Mouse (Mus musculus) thymus, postnatal 0 days (tissue): ENCODE measurements around the gene Map1a. TPM values are rescaled to one million over a fixed set of nuclear protein-coding genes. Genes with fewer than 3 reads are reported as not detected.

Experiments
- DNase-seq: peaks from one replicate; pipeline ENCODE4 v3.0.0-alpha.2; 2015; ENCODE audit warnings: low spot score
- polyA plus RNA-seq: library from polyadenylated mRNA; unstranded; fragments of >200 nt; fragmentation: Nextera tagmentation; extraction: Ambion mirVana; gene quantifications from 2 replicates; pipeline ENCODE4 v1.2.1, GENCODE M21; 2015

Gene Map1a
- polyA plus RNA-seq, 1 experiment from 2014 or later, result 0.39 TPM

DNA sequence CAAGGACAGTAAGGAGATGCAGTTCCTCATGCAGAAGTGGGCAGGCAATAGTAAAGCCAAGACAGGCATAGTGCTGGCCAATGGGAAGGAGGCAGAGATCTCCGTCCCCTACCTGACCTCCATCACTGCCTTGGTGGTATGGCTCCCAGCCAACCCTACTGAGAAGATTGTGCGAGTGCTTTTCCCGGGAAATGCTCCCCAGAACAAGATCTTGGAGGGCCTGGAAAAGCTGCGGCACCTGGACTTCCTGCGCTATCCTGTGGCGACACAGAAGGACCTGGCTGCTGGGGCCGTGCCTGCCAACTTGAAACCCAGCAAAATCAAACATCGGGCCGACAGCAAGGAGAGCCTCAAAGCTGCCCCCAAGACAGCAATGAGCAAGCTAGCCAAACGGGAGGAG, 10.6 kb downstream of the Map1a start:
- DNase-seq, result no peak

DNA sequence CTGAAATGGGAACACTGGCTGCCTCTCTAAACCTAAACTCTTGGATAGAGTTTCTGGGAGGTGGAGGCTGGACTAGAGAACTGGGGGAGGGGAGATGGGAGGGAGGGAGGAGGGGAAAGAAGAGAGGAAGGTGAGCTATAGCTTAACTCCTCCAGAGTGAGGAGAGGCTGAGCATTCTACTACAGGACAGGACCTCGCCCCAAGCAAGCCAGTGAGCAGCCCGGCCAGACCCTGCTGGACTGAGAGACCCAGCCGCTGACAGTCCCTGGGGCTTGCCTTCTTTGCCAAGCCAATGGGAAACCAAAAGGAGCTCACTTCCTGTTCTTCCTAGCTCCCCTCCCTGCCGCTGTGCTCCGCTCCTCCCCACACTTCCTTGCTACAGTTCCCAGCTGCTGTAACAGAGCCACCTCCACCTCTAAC, 19.6 kb downstream of the Map1a start:
- no peak for DNase-seq

DNA sequence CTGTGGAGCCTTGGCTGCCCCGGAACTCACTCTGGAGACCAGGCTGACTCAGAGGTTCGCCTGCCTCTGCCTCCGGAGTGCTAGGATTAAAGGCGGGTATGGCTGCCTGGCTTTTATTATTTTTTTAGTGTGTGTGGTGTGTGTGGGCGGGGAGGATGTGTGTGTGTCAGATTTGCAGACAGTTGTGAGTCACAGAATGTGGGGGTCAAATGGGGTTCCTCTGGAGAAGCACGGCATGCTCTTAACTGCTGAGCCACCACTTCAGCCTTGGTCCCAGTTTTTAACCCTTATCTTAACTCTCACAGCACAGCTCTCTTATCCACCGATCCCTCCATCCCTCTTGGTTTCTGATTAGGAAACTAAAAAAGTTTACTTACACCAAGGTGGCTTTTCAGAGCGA, 26.9 kb downstream of the Map1a start:
- DNase-seq, result no peak

DNA sequence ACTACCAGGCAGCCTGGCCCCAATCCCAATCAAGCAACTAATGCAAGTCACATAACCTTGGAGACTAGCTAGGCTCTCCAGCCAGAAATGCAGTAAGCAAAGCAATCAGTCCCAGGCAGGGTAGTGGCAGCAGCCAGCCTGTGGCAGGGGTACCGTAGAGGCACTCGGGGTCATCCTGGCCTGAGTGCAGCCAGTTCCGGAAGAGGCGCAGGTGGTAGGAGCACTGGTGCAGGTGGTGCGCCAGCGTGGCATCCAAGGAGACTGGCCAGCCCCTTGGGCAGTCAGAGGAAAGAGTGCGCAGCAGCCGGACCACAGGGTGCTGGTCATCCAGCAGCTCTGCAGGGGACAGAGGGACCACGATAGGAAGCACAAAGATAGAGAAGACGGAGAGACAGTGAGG, 33.6 kb downstream of the Map1a start:
- no peak for DNase-seq

DNA sequence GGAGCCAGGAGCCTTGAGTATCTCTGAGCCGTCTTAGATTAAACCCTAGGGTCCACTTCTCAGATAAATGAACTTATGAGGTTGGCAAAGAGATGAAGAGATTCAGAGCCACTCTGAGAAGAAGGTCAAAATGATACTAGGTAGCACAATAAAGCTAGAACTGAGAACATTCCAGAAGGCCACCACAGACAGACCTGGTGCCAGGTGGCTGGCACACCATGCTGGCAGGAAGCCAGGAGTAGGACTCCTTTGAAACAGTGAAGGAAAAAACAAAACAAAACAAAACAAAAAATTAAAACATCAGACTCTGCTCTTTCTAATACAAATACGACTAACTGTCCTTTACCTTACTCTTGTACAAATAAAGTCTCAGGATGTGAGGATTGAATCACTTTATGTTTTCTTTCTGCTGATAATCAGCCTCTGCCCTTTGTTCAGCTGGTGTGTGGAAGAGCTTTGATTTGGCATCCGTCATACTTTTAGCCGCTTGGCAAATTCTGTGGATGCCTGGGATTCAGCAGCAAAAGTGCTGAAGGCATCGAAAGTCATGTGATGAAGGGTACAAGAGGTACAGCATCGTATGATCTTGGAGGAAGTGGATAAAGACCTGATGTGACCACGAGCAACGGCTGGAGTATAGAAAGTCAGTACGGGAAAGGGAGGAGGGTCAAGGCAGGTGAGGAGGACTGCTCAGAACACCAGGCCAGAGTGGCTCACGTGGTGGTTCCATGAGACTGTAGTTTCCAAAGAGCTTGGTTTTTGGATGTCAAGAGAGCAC, 34.5 kb downstream of the Map1a start:
- DNase-seq, result no peak

DNA sequence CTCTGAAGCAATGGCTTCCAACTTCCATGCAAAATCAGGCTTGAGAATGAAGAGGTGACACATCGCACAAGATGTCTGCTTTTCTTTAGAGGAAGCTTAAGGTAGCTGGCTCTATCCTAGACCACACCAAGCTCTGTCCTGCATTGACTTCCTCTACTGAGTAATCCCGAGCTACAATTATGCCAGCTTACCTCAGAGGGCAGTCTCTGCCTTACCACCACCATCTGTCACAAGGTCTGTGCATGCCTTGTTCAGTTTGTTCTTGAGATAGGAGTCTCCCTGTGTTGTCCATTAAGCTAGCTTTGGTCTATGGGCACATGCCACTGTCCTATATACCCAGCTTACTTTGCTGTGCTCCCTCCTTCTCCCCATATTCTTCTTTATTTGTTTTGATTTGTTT, 40.1 kb downstream of the Map1a start:
- no peak for DNase-seq

GRCm38 (mm10) chr2:121339057-121339456, 49.7 kb downstream of the Map1a start:
- no peak for DNase-seq

- DNase-seq, result no peak
Measured at GRCm38 (mm10) chr2:121353156-121353555, 63.8 kb downstream of the Map1a start.

DNA sequence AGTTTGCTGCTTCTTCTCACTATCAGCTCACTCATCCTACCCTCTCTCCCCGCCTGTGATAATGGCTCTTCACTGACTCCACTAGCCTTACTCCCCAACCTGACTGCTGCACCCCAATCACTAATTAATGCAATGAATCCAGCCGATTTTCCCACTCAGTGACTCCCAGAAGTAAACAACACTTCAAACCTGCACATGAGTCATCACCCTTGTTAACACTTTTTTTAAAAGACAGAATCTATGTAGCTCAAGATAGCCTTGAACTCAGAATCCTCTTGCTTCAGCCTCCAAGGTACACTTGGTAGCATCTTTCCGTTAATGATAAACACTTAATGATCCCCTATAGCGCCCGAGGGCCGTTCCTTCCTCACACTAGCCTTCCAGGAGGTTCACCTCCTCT, 65.0 kb downstream of the Map1a start:
- no peak for DNase-seq

- DNase-seq, result peak; percentile 97
Measured at GRCm38 (mm10) chr2:121354820-121355592, 65.6 kb downstream of the Map1a start, which contains the start of gene Ppip5k1. Ppip5k1 (minus strand) TSS chr2:121355396.

DNA sequence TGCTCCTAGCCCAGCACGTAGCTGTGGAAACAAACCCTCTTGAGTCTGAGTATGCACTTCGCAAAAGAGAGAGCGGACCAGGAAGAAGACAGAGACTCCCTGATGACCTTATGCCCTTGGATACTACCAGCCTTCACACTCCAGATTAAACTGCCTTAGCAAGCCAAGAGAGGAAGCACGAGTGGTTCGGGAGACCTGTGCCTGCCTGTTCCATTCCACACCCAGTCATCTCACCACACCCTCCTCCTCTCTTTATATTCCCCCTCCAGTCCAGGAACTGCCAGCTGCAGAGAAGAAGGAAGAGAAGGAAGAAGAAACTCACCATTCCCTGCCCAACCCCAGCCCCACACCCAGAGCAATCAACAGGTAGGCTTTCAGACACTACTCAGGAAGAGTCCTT, 68.1 kb downstream of the Map1a start, which contains the start of gene Ckmt1:
Gene Ckmt1 (plus strand): TSS at position 221 of the 400 bp plus-strand sequence.
- no peak for DNase-seq

DNA sequence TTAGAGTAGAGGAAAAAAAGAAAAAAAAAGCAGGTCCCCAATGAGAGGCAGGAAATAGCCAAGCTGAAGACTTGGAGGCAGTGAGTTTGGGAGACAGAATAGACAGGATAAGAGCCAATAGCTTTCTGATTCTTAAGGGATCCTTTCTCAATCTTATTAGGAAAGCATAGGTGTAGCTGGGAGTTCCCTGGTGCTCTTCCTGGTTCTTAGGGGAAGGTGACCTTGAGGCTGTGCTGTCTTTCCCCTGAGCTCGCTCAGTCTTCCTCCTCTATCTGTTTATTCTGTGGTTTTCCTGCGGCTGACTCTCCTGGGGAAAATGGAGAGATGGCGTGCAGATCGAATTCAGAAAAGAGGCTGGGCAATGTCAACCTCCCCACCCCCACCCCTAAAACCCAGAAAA, 68.6 kb downstream of the Map1a start:
- no peak for DNase-seq

GRCm38 (mm10) chr2:121358381-121358780, 69.0 kb downstream of the Map1a start:
- peak; percentile 4 for DNase-seq

DNA sequence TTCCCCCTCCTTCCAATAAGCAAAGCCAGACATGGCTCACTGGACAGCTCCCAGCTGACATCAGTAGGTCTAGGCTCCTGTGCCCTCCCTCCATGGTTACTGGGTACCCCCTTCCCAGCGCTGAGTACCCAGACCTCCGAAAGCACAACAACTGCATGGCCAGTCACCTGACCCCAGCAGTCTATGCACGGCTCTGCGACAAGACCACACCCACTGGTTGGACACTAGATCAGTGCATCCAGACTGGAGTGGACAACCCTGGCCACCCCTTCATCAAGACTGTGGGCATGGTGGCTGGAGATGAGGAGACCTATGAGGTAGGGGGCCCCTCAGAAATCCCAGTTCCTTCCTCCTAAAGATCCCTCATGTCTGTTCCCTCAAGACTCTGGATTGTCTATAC, 70.1 kb downstream of the Map1a start:
- DNase-seq, result no peak

Other genes with a start within 250 kb of the Map1a start
- 0.31 and 0.42 TPM in 2 replicates for gene Tgm5, start 203.8 kb upstream of the Map1a start, polyA plus RNA-seq
- gene Tgm7, start 179.8 kb upstream of the Map1a start, polyA plus RNA-seq, result 0.37 and 0.38 TPM in 2 replicates
- gene Adal, start 149.2 kb upstream of the Map1a start, polyA plus RNA-seq, result 20.3 and 21.3 TPM in 2 replicates
- gene Lcmt2, start 148.9 kb upstream of the Map1a start, polyA plus RNA-seq, result 23.4 and 25.5 TPM in 2 replicates
- gene Tubgcp4, start 118.9 kb upstream of the Map1a start, polyA plus RNA-seq, result 45.5 and 51.2 TPM in 2 replicates
- 9.4 and 11.5 TPM in 2 replicates for gene Zscan29, start 118.5 kb upstream of the Map1a start, polyA plus RNA-seq
- 23.0 and 24.3 TPM in 2 replicates for gene Trp53bp1, start 18.2 kb upstream of the Map1a start, polyA plus RNA-seq
- 8.5 and 8.7 TPM in 2 replicates for gene Ppip5k1, start 65.8 kb downstream of the Map1a start, polyA plus RNA-seq
- gene Ckmt1, start 68.1 kb downstream of the Map1a start, polyA plus RNA-seq, result 5.9 and 7.0 TPM in 2 replicates
- 0.07 TPM in 1 of 2 replicates, not detected in the other for gene Strc, start 97.6 kb downstream of the Map1a start, polyA plus RNA-seq
- 319 and 390 TPM in 2 replicates for gene Pdia3, start 124.2 kb downstream of the Map1a start, polyA plus RNA-seq
- 1.6 and 2.1 TPM in 2 replicates for gene Catsper2, start 124.2 kb downstream of the Map1a start, polyA plus RNA-seq
- 1.6 TPM in 2 replicates for gene Ell3, start 154.7 kb downstream of the Map1a start, polyA plus RNA-seq
- gene Serf2, start 159.6 kb downstream of the Map1a start, polyA plus RNA-seq, result 522 and 560 TPM in 2 replicates
- 111 and 114 TPM in 2 replicates for gene Hypk, start 163.7 kb downstream of the Map1a start, polyA plus RNA-seq
- gene Serinc4, start 167.2 kb downstream of the Map1a start, polyA plus RNA-seq, result 0.14 and 0.27 TPM in 2 replicates
- 55.0 and 56.2 TPM in 2 replicates for gene Mfap1b, start 184.5 kb downstream of the Map1a start, polyA plus RNA-seq
- 30.6 and 34.0 TPM in 2 replicates for gene Mfap1a, start 217.1 kb downstream of the Map1a start, polyA plus RNA-seq
- 21.5 and 23.5 TPM in 2 replicates for gene Wdr76, start 217.1 kb downstream of the Map1a start, polyA plus RNA-seq